Mouse (Mus musculus): ENCODE results near the gene Enox1. TPM values are rescaled to one million over a fixed set of nuclear protein-coding genes. Genes with fewer than 3 reads are reported as not detected.

The Enox1 gene
- polyA plus RNA-seq, 1 experiment from 2014 or later = 40.3 TPM

DNA sequence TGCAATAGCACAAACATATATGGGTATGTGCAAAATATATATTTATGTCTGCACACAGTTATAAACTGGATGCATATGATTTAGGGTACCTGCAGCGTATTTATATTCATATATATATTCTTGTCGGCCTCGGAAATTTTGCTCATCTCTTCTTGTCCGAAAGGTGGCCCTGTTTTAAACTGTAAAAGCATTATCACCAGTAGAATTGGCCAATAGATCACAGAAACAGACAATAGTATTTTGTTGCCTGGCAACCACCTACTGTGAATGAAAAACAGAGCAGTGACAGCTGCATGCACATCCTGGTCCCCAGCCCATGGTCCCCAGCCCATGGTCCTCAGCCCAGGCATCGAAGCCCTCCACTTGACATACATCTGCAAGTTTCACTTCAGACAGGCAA, 2.8 kb downstream of the Enox1 start:
- peak overlapping the region; percentile 15 for H3K4me3 ChIP-seq
- peaks cover 62% of the 10 kb centered on the region for H3K4me1 ChIP-seq
- H3K27ac ChIP-seq = peak overlapping the region; percentile 21; the same call in 1 of the 2 replicates
- peaks cover 3% of the 10 kb centered on the region; the same call in 1 of the 2 replicates for H3K27me3 ChIP-seq
- no peaks in the 10 kb centered on the region for H3K36me3 ChIP-seq (ENCODE audit: poor library complexity, severe bottlenecking)
- H3K4me2 ChIP-seq = peak overlapping the region; percentile 93
- ATAC-seq = no peak
- 76% methylated on average over 5 of the region's 5 CpGs for WGBS
- no peaks in the 10 kb centered on the region for H3K9me3 ChIP-seq (replicated peaks)
- no peak overlapping the region for H3K9ac ChIP-seq

GRCm38 (mm10) chr14:77162496-77162895, 5.9 kb downstream of the Enox1 start:
- peaks cover 57% of the 10 kb centered on the region for H3K4me1 ChIP-seq
- no peaks in the 10 kb centered on the region for H3K9me3 ChIP-seq (replicated peaks)
- H3K4me3 ChIP-seq = no peak overlapping the region
- H3K27me3 ChIP-seq = no peaks in the 10 kb centered on the region
- no peak overlapping the region for H3K4me2 ChIP-seq
- peaks cover 8% of the 10 kb centered on the region; the same call in 1 of the 2 replicates for H3K36me3 ChIP-seq (ENCODE audit: poor library complexity, severe bottlenecking)
- 66% methylated on average over 3 of the region's 3 CpGs for WGBS
- no peak overlapping the region for H3K27ac ChIP-seq
- ATAC-seq = no peak
- H3K9ac ChIP-seq = no peak overlapping the region

DNA sequence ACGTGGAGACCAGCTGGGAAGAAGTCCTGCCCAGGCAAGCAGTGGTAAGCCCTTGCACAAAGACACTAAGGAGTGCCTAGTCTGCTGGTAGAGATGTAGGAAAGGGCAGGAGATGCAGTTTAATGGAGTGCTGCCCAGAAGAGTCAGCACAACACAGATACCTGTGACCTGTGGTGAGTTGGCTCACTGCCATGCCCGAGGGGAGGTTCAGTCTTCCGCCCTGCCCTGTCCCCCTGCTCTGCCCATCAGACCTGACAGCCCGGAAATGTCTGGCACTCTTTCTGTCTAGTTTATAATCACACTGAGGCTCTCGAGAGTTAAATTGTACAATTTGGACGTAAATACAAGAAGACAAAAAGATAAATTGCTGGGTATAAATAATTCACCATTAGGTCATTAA, 7.8 kb downstream of the Enox1 start:
- Histone ChIP-seq H3K4me2 (no peak overlapping the region), H3K9me3 (replicated peaks) (no peaks in the 10 kb centered on the region), H3K36me3 (ENCODE audit: poor library complexity, severe bottlenecking) (peaks cover 14% of the 10 kb centered on the region), H3K9ac (no peak overlapping the region), H3K4me1 (peaks cover 38% of the 10 kb centered on the region), H3K27ac (no peak overlapping the region), H3K4me3 (no peak overlapping the region), H3K27me3 (no peaks in the 10 kb centered on the region)
- no peak for ATAC-seq
- 79% methylated on average over 6 of the region's 6 CpGs for WGBS

GRCm38 (mm10) chr14:77168161-77168560, 11.6 kb downstream of the Enox1 start:
- no peak for ATAC-seq
- H3K27me3 ChIP-seq = no peaks in the 10 kb centered on the region
- no peak overlapping the region for H3K4me2 ChIP-seq
- peaks cover 7% of the 10 kb centered on the region; the same call in 1 of the 2 replicates for H3K4me1 ChIP-seq
- H3K4me3 ChIP-seq = no peak overlapping the region
- H3K9me3 ChIP-seq (replicated peaks) = no peaks in the 10 kb centered on the region
- WGBS = 90% methylated on average over 6 of the region's 6 CpGs
- H3K36me3 ChIP-seq (ENCODE audit: poor library complexity, severe bottlenecking) = peaks cover 14% of the 10 kb centered on the region
- H3K9ac ChIP-seq = no peak overlapping the region
- H3K27ac ChIP-seq = no peak overlapping the region

- Histone ChIP-seq H3K9me3 (replicated peaks) (no peaks in the 10 kb centered on the region), H3K27me3 (no peaks in the 10 kb centered on the region), H3K27ac (0 out of 2 replicates have a peak overlapping the region, but pooled peaks have one; percentile 14), H3K4me1 (peaks cover 12% of the 10 kb centered on the region), H3K4me2 (no peak overlapping the region), H3K36me3 (ENCODE audit: poor library complexity, severe bottlenecking) (peaks cover 4% of the 10 kb centered on the region), H3K4me3 (no peak overlapping the region), H3K9ac (no peak overlapping the region)
- 66% methylated on average over 15 of the region's 15 CpGs for WGBS
- peak; percentile 82 for ATAC-seq
Observed at GRCm38 (mm10) chr14:77174491-77174890, 17.9 kb downstream of the Enox1 start.

- Histone ChIP-seq H3K4me1 (peaks cover 12% of the 10 kb centered on the region), H3K36me3 (ENCODE audit: poor library complexity, severe bottlenecking) (peaks cover 4% of the 10 kb centered on the region), H3K9ac (no peak overlapping the region), H3K27ac (0 out of 2 replicates have a peak overlapping the region, but pooled peaks have one; percentile 14), H3K9me3 (replicated peaks) (no peaks in the 10 kb centered on the region), H3K27me3 (no peaks in the 10 kb centered on the region), H3K4me2 (no peak overlapping the region), H3K4me3 (no peak overlapping the region)
- whole genome bisulfite sequencing = 83% methylated on average over 9 of the region's 9 CpGs
- ATAC-seq = no peak; the same call in 1 of the 2 replicates
Observed at GRCm38 (mm10) chr14:77174931-77175330, 18.4 kb downstream of the Enox1 start.

DNA sequence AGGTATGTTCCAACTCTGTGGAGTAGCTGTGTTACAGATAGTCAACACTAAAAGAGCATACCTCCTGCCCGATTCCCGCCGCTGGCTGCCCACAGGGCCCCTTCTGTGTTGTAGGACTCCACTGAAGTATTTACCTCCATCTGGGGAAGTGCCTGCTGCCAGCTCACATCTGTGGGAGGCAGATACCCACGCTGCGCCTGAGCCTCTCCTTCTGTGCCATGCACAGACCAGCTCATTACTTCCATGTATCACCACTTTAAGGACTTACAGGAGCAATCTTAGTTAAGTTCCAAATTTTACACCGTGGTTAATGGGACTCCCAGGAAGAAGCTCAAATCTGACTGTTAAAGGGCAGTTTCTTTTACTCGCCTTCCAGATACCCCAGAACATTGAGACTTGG, 23.7 kb downstream of the Enox1 start:
- H3K27me3 ChIP-seq = no peaks in the 10 kb centered on the region
- H3K4me2 ChIP-seq = no peak overlapping the region
- no peak for ATAC-seq
- H3K4me1 ChIP-seq = no peaks in the 10 kb centered on the region
- no peak overlapping the region for H3K9ac ChIP-seq
- H3K27ac ChIP-seq = no peak overlapping the region
- H3K36me3 ChIP-seq (ENCODE audit: poor library complexity, severe bottlenecking) = no peaks in the 10 kb centered on the region
- no peaks in the 10 kb centered on the region for H3K9me3 ChIP-seq (replicated peaks)
- H3K4me3 ChIP-seq = no peak overlapping the region
- WGBS = 86% methylated on average over 7 of the region's 7 CpGs

- Histone ChIP-seq H3K4me1 (no peaks in the 10 kb centered on the region), H3K9me3 (replicated peaks) (no peaks in the 10 kb centered on the region), H3K36me3 (ENCODE audit: poor library complexity, severe bottlenecking) (no peaks in the 10 kb centered on the region), H3K4me3 (no peak overlapping the region), H3K27ac (no peak overlapping the region), H3K9ac (no peak overlapping the region), H3K4me2 (no peak overlapping the region), H3K27me3 (no peaks in the 10 kb centered on the region)
- ATAC-seq = no peak
- WGBS = 81% methylated on average over 13 of the region's 13 CpGs
Observed at GRCm38 (mm10) chr14:77180753-77181374, 24.3 kb downstream of the Enox1 start.

DNA sequence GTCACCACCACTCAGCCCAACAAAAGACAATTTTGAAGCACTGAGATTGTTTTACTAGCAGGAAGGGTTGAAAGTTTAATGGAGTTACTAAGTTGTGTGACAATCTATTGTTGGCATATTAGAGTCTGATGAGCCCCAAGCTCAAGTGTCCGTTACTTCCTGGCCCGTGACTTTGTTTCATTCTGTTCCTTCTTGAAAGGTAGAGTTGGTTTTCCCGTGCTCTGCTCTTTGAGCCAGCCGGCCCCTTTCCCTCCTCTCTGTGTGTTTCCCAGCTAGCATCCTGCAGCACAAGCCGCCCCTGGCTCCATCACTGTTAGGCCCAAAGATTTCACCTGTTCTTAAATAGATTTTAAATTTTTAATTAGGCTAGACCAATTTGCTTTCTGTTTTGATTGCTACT, 26.9 kb downstream of the Enox1 start:
- no peaks in the 10 kb centered on the region for H3K4me1 ChIP-seq
- no peaks in the 10 kb centered on the region for H3K9me3 ChIP-seq (replicated peaks)
- H3K4me2 ChIP-seq = no peak overlapping the region
- WGBS = 86% methylated on average over 5 of the region's 5 CpGs
- no peaks in the 10 kb centered on the region for H3K27me3 ChIP-seq
- H3K9ac ChIP-seq = no peak overlapping the region
- H3K36me3 ChIP-seq (ENCODE audit: poor library complexity, severe bottlenecking) = no peaks in the 10 kb centered on the region
- H3K4me3 ChIP-seq = no peak overlapping the region
- ATAC-seq = no peak
- no peak overlapping the region for H3K27ac ChIP-seq

- no peak for ATAC-seq
- 88% methylated on average over 2 of the region's 2 CpGs for WGBS
- Histone ChIP-seq H3K4me2 (no peak overlapping the region), H3K27me3 (no peaks in the 10 kb centered on the region), H3K4me3 (no peak overlapping the region), H3K27ac (no peak overlapping the region), H3K4me1 (peaks cover 13% of the 10 kb centered on the region), H3K36me3 (ENCODE audit: poor library complexity, severe bottlenecking) (peaks cover 3% of the 10 kb centered on the region; the same call in 1 of the 2 replicates), H3K9me3 (replicated peaks) (no peaks in the 10 kb centered on the region), H3K9ac (no peak overlapping the region)
Observed at GRCm38 (mm10) chr14:77190158-77190557, 33.6 kb downstream of the Enox1 start.

DNA sequence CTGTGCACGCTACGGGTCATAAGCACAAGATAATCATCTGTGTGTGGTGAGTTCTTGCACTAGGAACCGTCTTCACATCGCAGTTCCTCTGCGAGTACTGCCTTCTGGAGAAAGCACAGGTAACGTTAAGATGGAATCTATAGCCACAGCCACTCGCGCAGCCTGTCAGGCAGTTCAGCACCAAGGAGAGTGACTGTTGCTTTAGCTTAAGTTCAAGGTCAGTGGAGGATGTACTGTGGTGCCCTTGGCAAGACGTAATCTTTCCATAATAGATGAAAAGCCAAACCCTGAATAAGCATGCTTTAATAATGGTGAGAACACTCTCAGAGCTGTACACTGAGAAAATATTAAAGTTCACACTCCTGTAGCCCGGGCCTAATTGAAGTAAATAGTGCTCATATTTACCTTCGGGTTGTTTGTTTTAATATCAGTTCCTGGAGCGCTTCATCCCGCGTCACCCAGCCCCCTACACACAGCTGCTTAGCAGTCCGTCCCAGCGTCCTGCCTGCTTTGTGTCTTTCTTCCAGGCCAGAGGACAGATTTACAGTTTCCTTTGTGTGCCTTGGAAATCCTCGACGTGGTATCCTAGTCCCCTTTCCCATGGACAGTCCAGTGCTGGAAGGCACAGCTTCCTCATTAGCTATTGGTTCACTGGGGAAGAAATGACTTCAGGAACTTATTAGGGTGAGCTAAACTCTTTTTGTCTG, 38.9 kb downstream of the Enox1 start:
- Histone ChIP-seq H3K27ac (no peak overlapping the region), H3K36me3 (ENCODE audit: poor library complexity, severe bottlenecking) (peaks cover 3% of the 10 kb centered on the region; the same call in 1 of the 2 replicates), H3K4me3 (no peak overlapping the region), H3K4me1 (peaks cover 40% of the 10 kb centered on the region), H3K27me3 (no peaks in the 10 kb centered on the region), H3K9ac (no peak overlapping the region), H3K9me3 (replicated peaks) (no peaks in the 10 kb centered on the region), H3K4me2 (0 out of 2 replicates have a peak overlapping the region, but pooled peaks have one; percentile 10)
- WGBS = 41% methylated on average over 18 of the region's 18 CpGs
- ATAC-seq = 0 out of 2 replicates have a peak, but pooled peaks have one; percentile 16

- Histone ChIP-seq H3K36me3 (ENCODE audit: poor library complexity, severe bottlenecking) (no peaks in the 10 kb centered on the region), H3K9me3 (replicated peaks) (no peaks in the 10 kb centered on the region), H3K4me3 (no peak overlapping the region), H3K27me3 (no peaks in the 10 kb centered on the region), H3K4me2 (no peak overlapping the region), H3K27ac (no peak overlapping the region; the same call in 1 of the 2 replicates), H3K9ac (no peak overlapping the region; the same call in 1 of the 2 replicates), H3K4me1 (peaks cover 40% of the 10 kb centered on the region)
- WGBS = 51% methylated on average over 3 of the region's 3 CpGs
- no peak for ATAC-seq
Observed at GRCm38 (mm10) chr14:77196246-77196645, 39.7 kb downstream of the Enox1 start.

All from forebrain, embryonic 13.5 days (tissue).